Mouse (Mus musculus) erythroid progenitor cell, adult 5-6 weeks (primary cell): ENCODE data around the gene Cdc14a. TPM values are rescaled to one million over a fixed set of nuclear protein-coding genes. Genes with fewer than 3 reads are reported as not detected.
"Not testable (repeated sequence)": the region's sequence is repeated elsewhere in the genome, so short reads cannot be mapped to it uniquely, and the experiment has no call there.

Experiments
- ATAC-seq: replicated peaks from 2 replicates; pipeline ENCODE4 v1.8.0; 2016; ENCODE audit warnings: moderate number of reproducible peaks, mild to moderate bottlenecking, moderate TSS enrichment, inconsistent platforms; ENCODE audit not compliant: poor library complexity, low FRiP score, severe bottlenecking
- total RNA-seq, 2 experiments: library from RNA; stranded (forward) in 1 of 2; stranded (reverse) in 1 of 2; fragments of 150-400 nt in 1 of 2; fragments of 186-747, 209-891 nt in 1 of 2; gene quantifications; 2 replicates each; pipeline versions ENCODE4 v1.2.3 to v1.2.4; 2015 to 2017; ENCODE audit warnings: low replicate concordance in 2 of 2

The Cdc14a gene
- total RNA-seq, 2 experiments from 2014 or later = 23.5 to 25.6 TPM

DNA sequence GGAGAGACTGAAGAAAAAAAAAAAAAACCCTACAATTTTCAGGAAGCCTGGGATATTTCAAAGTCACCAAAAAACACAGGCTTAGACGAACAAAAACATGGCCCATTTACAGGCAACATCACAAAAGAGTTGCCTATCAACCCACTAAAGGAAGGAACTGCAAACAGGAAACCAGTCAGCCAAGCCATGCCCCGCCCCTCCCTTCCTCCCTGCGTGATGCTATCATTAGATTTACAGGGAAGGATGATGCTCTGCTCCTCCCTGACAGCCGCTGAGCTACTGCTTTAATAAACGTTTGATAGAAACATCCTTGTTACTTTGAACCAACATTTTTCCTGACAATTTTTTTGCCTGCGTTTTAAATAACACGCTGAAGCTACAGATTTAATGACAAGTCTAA, 39.5 kb downstream of the Cdc14a start:
- no peak for ATAC-seq

DNA sequence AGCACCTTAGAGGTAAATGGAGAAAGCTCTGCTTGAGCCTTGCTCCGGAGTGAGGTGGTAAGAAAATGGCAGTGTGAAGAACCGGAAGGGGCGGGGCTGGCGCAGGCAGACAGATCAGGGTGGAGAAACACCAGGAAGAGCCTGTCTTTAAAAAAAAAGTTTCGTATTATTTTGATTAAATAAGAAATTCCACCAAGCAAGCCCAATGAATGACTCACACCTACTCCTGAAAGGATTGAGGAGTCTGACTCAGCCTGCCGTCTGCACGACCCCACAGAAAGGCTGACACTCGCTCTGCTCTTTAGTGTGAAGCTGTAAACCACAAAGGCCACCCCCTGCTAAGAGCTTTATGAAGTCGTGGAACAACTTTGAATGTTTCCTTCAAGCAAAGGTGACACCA, 43.5 kb downstream of the Cdc14a start:
- ATAC-seq = no peak

GRCm38 (mm10) chr3:116375442-116375841, 48.4 kb downstream of the Cdc14a start:
- no peak for ATAC-seq

DNA sequence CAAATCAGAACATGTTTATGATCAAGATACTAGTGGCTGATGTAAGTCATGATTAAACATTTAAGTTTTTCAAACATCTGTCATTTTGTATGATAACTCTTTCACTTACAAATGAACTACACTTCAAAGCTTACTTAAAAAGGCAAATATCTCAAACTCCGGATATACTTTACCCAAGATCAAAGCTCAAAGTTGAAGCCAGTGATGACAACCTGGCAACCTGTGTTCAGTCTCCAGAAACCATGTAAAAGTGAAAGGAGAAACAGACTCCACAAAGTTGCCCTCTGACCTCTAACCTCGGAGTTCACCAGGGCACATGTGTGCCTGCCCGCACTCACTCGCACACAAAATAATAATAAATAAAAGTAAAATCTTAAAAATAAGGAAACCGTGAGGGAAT, 49.3 kb downstream of the Cdc14a start:
- no peak for ATAC-seq

DNA sequence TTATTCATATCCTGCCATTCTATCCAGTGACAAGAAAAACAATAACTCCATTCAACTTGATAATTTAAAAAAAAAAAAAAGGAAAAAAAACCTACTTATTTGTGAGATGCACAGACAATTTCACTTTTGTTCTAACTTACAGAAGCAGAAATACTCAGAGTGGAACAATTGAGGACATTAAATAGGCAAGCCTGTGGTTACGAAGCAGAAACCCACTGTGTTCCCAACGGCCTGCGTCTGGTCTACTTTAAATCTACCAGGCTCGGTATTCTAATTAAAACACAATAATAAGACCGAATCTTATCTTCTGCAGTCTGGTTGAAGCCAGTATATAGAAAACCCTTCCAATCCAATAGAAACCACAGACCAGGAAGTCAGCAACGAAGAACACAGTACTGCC, 50.6 kb downstream of the Cdc14a start:
- no peak for ATAC-seq

DNA sequence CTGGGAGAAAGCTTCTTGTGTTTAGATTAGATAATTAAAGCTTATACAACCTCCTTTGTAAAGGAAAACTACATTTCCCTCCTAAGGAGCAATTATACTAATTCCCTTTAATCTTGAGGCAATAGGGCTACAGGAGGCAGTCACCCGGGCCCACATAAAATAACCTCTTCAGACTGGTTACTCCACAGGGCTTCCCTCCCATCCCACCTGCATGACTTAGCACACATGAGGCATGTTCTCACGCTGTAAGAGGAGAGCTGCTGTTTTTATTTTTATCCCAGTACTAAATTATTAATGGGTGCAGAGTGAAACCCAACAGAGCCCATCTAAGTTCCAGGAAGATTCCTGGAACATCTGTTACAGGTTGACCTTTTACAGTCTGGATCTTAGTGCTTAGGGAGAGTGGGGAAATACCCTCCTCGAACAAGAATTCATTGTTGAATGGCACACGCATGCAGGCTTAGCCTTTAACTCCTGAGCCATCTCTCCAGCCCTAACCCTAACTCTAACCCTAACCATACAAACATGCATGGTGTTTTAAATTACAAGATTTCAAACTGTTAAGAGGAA, 54.9 kb downstream of the Cdc14a start:
- ATAC-seq = no peak

- no peak for ATAC-seq
Observed at GRCm38 (mm10) chr3:116366125-116366524, 57.7 kb downstream of the Cdc14a start.

- no peak for ATAC-seq
Observed at GRCm38 (mm10) chr3:116361906-116362305, 61.9 kb downstream of the Cdc14a start.

GRCm38 (mm10) chr3:116361101-116361500, 62.7 kb downstream of the Cdc14a start:
- no peak for ATAC-seq

DNA sequence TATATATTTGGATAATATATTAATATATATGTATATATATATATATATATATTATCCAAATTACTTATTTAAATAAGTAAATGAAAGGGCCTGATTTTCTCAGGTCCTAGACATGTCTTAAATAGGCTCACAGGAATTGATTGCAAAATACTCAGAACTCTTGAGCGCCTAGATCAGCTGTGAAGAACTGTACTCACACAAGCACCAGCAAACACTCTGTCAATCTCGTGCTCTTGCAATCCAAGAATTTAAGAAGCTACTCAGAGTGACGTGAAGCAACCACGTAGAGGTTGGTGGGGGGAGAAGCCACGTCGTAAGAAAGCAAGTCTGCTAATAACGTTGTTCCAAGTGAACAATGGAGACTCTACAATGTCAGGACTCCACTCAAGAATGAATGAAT, 66.0 kb downstream of the Cdc14a start:
- no peak for ATAC-seq

DNA sequence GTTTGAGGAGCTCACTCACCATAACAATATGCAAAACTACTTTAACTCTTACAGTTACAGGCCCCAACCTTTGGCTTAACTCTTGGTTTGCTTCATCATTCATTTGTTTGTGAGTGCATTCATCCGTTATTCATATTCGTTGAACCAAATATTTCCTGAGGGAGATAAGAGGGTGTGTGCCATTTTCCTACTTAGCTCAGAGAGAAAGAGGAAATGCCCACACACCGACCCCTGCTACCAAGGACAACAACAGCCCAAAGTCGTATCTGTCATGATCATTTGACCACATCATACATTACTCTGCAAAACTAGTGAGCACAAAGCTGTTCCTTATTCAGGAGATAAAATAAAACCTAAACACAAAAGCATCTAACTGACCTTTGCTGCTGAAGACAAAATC, 66.7 kb downstream of the Cdc14a start:
- no peak for ATAC-seq

GRCm38 (mm10) chr3:116355026-116355788, 68.6 kb downstream of the Cdc14a start:
- ATAC-seq = no peak

DNA sequence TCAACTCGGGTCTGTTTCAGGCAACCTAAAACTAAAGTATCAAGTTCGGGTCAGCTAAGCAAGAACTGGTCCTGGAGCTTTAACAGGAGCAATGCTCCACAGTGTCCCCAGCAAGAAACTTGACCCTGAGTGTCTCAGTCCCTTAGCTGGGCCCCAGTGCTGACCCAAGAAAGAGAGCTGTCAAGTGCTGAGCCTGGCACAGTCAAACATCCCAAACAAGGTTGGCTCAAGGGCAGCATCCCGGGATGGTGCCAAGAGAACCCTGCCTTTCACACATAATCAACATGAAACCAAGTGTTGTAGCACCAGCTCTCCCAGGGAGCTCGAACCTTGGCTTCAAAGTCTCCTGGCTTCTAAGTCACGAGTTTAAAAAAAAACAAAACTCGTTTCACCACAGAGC, 71.3 kb downstream of the Cdc14a start:
- no peak for ATAC-seq

DNA sequence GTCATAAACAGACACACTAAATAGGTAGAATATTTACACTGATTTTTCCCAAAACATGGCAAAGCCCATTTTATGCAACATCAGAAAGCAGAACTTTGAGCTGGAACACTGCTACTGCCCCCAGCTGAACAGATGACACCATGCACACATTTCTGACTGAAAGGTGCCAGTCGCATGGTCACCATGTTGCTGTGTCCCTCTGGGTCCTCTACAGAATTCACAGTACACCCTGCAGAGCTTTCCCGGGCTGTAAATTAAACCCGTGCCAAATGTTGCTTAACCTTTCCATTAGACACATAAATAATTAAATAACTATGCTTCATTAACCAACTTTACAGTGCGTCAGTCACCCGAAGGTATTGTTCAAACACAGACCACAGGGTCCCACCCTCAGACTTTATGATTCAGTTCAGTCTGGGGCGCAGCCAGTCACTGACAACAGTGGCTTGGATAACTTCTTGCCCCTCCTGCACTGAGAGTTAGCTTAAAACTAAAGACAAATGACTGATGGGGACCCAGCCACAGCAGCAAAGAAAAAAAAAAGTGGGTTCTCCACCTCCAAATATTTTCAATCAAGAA, 73.4 kb downstream of the Cdc14a start:
- ATAC-seq = no peak

- not testable (repeated sequence) for ATAC-seq
Observed at GRCm38 (mm10) chr3:116347571-116347970, 76.3 kb downstream of the Cdc14a start.

DNA sequence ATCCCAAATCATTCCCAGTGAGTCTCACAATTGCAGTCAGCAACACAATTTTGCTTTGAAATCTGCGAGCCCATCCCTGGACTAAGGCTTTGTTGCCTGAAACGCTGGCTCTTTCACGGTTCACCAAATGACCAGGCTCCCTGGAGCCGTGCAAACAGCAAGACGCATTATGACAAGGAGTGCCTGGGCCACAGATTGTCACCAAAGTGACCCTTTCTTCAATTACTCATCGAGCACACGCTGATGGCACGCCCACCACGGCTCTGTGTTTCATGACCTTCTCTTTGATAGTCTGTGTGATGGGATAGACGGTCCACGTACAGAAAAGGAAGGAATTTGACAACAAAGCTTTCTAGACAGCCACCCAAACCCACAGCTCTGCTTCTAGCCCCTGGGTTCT, 78.6 kb downstream of the Cdc14a start:
- no peak for ATAC-seq

DNA sequence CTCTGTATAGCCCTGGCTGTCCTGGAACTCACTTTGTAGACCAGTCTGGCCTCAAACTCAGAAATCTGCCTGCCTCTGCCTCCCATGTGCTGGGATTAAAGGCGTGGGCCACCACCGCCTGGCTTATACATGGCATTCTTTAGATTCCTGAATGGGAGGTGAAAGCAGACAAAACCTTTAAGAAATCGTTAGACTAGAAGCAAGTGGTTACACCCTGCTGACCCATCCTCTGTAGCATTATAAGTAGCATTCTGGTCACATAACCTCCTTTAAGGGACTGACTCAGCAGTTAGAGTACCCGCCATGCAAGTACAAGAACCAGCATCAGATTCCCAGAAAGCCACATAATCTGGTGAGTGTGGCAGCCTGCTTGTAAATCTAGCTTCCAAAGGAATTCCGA, 81.6 kb downstream of the Cdc14a start:
- ATAC-seq = no peak

- ATAC-seq = peak; percentile 93
Observed at GRCm38 (mm10) chr3:116340950-116341624, 82.7 kb downstream of the Cdc14a start.

DNA sequence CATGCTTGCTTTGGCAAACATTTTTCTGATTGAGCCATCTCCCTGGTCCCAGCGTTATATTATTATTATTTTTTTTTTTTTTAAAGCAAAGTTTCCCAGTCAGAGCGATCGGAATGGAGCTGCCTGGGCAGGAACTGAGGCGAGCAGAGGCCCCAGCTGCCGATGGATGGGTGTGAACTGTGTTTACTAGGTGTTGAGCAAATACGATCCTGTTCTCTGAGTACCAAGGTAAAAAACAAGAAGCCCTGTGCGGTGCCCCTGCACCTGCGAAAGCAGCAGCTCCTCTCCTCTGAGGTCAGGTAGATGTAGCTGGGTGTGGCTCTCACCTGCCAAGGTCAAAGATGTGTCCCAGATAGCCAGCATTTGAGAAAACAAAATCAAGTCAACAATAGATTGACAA, 83.6 kb downstream of the Cdc14a start:
- no peak for ATAC-seq

DNA sequence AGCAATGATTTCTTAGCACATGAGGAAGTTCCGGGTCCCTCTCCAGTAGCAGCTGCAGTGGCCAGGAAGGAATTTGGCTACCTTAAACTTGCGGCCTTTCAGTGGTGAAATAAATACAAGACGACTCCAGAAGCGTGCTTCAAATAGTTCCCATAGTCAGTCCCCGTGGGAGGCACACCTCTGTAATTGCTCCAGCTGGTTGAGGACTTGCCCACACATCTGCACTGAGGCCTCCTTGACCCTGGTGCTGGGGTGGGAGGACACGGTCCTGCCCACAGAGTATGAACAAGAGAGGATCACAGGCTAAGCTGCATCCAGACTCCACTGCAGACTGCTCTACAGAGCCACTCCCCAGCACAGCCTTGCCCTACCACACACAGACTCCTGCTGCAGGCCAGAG, 85.2 kb downstream of the Cdc14a start:
- no peak for ATAC-seq

DNA sequence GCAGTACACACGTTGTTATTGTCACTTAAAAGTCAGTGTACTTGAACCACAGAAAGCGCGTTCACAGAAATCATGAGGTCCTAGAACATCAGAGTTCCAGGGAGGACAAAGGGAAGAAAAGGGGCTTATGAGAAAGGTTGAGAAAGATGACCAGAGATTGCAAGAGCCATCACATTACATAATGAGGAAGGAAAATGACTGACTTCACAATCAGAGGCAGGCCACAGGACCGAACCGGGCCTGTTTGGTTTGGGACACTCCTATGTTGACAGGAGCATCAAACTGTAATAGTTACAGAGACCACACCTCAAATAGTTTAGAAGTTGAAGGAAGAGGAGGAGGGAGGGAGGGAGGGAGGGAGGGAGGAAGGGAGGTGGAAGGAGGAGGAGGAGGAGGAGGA, 86.0 kb downstream of the Cdc14a start:
- ATAC-seq = no peak
